Mouse (Mus musculus) cortical plate, adult 2 months (tissue): ENCODE measurements around the gene Mrgpra2b.
"Not testable (repeated sequence)": the region's sequence is repeated elsewhere in the genome, so short reads cannot be mapped to it uniquely, and the experiment has no call there.

Experiments used
- CTCF ChIP-seq: fragments of 200-500 bp; IDR thresholded peaks from 2 replicates; pipeline ENCODE4 v1.5.1; 2011; ENCODE audit warnings: mild to moderate bottlenecking, control low read depth, low read length; ENCODE audit not compliant: insufficient read depth; ENCODE audit errors: extremely low read depth
- POLR2A ChIP-seq: fragments of 200-500 bp; IDR thresholded peaks from 2 replicates; pipeline ENCODE4 v1.6.1; 2011; ENCODE audit warnings: mild to moderate bottlenecking, low read length, control low read depth; ENCODE audit not compliant: insufficient read depth; ENCODE audit errors: extremely low read depth

- TF ChIP-seq POLR2A, CTCF: not testable (repeated sequence)
Observed at GRCm38 (mm10) chr7:47483181-47483580, 45.5 kb downstream of the Mrgpra2b start.
